Mouse (Mus musculus) embryonic fibroblast, embryonic 13.5 days (primary cell): ENCODE measurements around the gene Cort. TPM values are rescaled to one million over a fixed set of nuclear protein-coding genes. Genes with fewer than 3 reads are reported as not detected.
"Not testable (repeated sequence)": the region's sequence is repeated elsewhere in the genome, so short reads cannot be mapped to it uniquely, and the experiment has no call there.

ENCODE experiments used
- H3K27ac ChIP-seq: 2 replicates; pipeline ENCODE4 v1.5.1; 2012; ENCODE audit warnings: low read length, control low read depth, inconsistent platforms; ENCODE audit not compliant: insufficient read depth
- H3K4me1 ChIP-seq: 2 replicates; pipeline ENCODE4 v1.6.1; 2011; ENCODE audit warnings: low read length; ENCODE audit not compliant: control insufficient read depth, insufficient read depth
- H3K4me3 ChIP-seq: 2 replicates; pipeline ENCODE4 v1.5.1; 2011; ENCODE audit warnings: mild to moderate bottlenecking, control low read depth, low read length; ENCODE audit not compliant: insufficient read depth
- CTCF ChIP-seq: IDR thresholded peaks from 2 replicates; pipeline ENCODE4 v1.5.1; 2011; ENCODE audit warnings: mild to moderate bottlenecking, control low read depth, low read length, moderate library complexity, borderline replicate concordance; ENCODE audit not compliant: insufficient read depth
- POLR2A ChIP-seq: IDR thresholded peaks from 2 replicates; pipeline ENCODE4 v1.6.1; 2011; ENCODE audit warnings: low read depth, mild to moderate bottlenecking, control low read depth, low read length, moderate library complexity
- polyA plus RNA-seq: library from polyadenylated mRNA; stranded (reverse); fragments of >200 nt; gene quantifications from 2 replicates; pipeline ENCODE4 v1.2.4, GENCODE M21; 2011; ENCODE audit warnings: low read depth; ENCODE audit not compliant: missing spikeins, insufficient read length

Cort gene
- polyA plus RNA-seq, 1 experiment = not detected

- peaks cover 2% of the 10 kb centered on the region; the same call in 1 of the 2 replicates for H3K4me1 ChIP-seq
- H3K4me3 ChIP-seq = no peak overlapping the region
- TF ChIP-seq POLR2A (no peak), CTCF (no peak)
- peak overlapping the region; percentile 78; the same call in 1 of the 2 replicates for H3K27ac ChIP-seq
These were observed 25.1 kb downstream of the Cort start for GRCm38 (mm10) chr4:149101456-149101855.

GRCm38 (mm10) chr4:149100449-149100848 is 26.1 kb downstream of the Cort start:
- not testable (repeated sequence) for H3K4me1 ChIP-seq, H3K4me3 ChIP-seq, H3K27ac ChIP-seq

DNA sequence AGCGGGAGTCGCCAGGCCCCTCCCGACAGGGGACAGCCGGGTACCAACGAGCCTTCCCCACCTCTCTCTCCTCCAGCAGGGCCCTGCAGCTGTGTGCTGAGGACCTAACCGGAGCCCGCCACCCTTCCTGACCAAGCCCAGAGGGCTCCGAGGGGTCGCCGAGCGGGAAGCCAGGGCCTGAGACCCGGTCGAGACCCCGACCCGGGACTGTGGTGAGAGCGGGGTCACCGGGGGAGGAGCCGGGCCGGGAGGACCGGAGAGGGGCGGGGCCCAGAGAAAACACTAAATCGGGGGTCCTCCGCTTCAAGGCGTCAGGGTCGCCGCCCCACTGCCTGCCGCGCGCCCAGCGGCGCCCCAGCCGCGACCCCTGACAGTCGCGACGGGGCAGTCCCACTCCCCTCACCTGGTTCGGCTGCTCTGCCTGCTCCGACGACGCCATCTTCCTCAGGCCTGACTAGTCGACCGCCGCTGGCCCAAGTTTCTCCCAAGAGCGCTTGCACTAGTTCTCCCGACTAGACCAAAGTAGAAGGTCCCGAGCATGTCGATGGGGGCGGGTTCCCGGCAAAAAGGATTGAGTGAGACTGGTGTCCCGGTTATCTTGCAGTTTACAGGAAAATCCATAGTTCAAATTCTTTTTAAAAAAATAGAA is 27.1 kb downstream of the Cort start, which contains the start of gene Pex14:
TSS of gene Pex14 (minus strand) at position 508 of the 649 bp plus-strand sequence.
- 0 out of 2 replicates have a peak within 1 kb of the TSS, but pooled peaks have one; percentile 49 for H3K27ac ChIP-seq
- TF ChIP-seq CTCF = no peak
- peak; percentile 81 for TF ChIP-seq POLR2A
- peak within 1 kb of the TSS; percentile 83 for H3K4me3 ChIP-seq
- H3K4me1 ChIP-seq = peaks cover 2% of the 10 kb centered on the region; the same call in 1 of the 2 replicates

- H3K27ac ChIP-seq = peak overlapping the region; percentile 49; the same call in 1 of the 2 replicates
- TF ChIP-seq CTCF (no peak), POLR2A (no peak)
- peaks cover 2% of the 10 kb centered on the region; the same call in 1 of the 2 replicates for H3K4me1 ChIP-seq
- peak overlapping the region; percentile 83 for H3K4me3 ChIP-seq
These were observed 28.0 kb downstream of the Cort start for GRCm38 (mm10) chr4:149098571-149098970.

DNA sequence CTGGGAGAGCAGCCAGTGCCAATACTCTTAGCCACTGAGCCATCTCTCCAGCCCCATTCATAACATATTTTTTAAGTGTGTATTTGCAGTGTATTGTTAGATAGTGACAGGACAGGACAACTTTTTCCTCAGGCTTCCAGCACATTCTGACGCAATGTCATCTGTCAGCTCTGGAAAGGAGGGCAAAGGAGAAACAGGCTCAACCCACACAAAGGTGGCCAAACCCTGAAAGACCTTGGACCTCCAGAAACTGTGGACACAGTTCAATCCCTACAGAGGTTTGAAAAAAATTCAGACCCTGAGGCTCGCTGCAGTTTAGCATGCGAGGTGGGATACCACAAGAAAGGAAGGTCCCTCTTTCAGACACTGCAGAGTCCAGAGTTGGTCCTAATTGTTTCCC is 28.6 kb downstream of the Cort start:
- Histone ChIP-seq H3K4me1 (peaks cover 2% of the 10 kb centered on the region; the same call in 1 of the 2 replicates), H3K27ac (peak overlapping the region; percentile 49), H3K4me3 (peak overlapping the region; percentile 83; the same call in 1 of the 2 replicates)
- TF ChIP-seq CTCF = no peak
- TF ChIP-seq POLR2A = no peak

DNA sequence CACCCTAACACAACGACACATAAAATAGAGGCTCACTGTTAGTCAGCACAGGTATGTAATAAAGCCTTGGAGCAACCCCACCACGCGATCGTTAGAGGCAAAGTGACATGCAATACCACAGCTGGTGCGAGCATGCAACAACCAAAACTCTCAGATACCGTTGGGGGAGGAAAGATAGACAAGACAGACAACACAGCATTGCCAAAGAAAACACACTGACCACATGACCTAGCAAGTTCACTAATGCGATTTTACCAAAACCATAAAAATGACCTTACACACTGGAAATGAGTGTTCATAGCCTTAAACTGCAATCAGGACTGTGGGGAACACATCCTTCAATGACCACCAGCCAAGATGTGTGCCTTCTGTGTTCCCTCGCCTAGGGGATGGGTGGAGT is 35.2 kb downstream of the Cort start:
- Histone ChIP-seq H3K27ac (no peak overlapping the region), H3K4me1 (peaks cover 8% of the 10 kb centered on the region), H3K4me3 (no peak overlapping the region)
- TF ChIP-seq CTCF = no peak
- no peak for TF ChIP-seq POLR2A

GRCm38 (mm10) chr4:149085381-149085780 is 41.2 kb downstream of the Cort start:
- H3K27ac ChIP-seq = no peak overlapping the region
- no peak overlapping the region for H3K4me3 ChIP-seq
- no peaks in the 10 kb centered on the region for H3K4me1 ChIP-seq
- TF ChIP-seq CTCF (no peak), POLR2A (no peak)

DNA sequence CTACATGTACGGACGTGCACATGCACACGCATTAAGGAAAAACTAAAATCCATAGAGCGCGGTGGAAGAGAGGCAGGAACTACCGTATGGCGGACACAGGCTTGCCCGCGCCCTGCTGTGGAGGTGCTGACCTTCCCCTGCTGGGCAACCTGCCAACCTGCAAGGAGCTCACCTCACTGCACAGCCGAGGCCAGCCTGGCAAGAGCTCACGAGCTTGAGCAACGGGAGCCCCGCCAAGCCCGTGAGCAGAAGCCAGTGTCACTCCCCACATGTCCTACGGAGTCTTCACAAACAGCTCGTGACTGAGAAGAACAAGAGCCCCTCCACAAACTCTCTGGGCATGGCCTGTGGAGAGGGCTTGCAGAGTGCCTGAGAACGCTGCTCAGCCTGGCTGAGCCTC is 45.0 kb downstream of the Cort start:
- no peak for TF ChIP-seq POLR2A
- TF ChIP-seq CTCF = no peak
- Histone ChIP-seq H3K4me3 (no peak overlapping the region), H3K27ac (no peak overlapping the region), H3K4me1 (0 out of 2 replicates have a peak, but pooled peaks cover 5% of the 10 kb centered on the region)

DNA sequence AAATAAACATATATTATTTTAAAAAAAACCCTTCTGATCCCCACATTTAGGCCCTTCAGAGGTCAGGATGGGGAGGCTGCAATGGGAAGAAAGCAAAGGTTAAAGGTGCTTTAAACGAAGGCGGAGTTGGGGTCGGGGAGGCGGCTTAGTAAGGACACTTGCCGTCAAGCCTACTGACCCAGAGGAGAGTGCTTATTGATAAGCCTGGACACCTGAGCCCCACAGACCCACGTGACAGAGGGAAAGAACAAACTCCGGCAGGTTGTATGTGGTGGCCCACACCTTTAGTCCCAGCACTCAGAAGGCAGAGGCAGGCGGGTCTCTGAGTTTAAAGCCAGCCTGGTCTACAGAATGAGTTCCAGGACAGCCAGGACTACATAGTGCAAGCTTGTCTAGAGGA is 46.5 kb downstream of the Cort start:
- H3K4me3 ChIP-seq = no peak overlapping the region
- no peak overlapping the region for H3K27ac ChIP-seq
- 0 out of 2 replicates have a peak, but pooled peaks cover 5% of the 10 kb centered on the region for H3K4me1 ChIP-seq
- no peak for TF ChIP-seq POLR2A
- no peak for TF ChIP-seq CTCF

DNA sequence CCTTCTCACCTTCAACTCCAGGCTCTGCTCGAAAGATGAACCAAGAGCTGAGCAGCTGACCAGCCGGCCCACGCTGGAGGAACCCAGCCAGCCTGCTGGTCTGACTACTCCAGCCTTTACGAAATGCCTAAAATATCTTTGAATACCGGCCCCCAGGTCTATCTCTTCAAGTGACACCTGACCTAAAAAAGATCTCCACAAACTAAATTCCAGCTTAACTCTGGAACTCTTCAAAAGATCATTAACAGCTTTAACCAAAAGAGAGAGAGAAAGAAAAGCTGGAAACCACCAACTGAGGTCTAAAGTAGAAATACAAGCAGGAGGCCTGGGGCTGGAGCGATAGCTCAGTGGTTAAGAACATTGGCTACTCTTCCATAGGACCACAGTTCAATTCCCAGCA is 46.9 kb downstream of the Cort start:
- Histone ChIP-seq H3K4me1 (0 out of 2 replicates have a peak, but pooled peaks cover 5% of the 10 kb centered on the region), H3K27ac (no peak overlapping the region), H3K4me3 (no peak overlapping the region)
- TF ChIP-seq POLR2A (no peak), CTCF (no peak)
